7 mouse cellular contexts compared by ENCODE assay signal in genomic region chr7:4741672-4742481, GRCm38 (mm10). TPM values are rescaled to one million over a fixed set of nuclear protein-coding genes. Genes with fewer than 3 reads are reported as not detected.
A peak's percentile ranks its signal among the peaks of the same experiment; 100 is the strongest.
DNase-seq lines count a peak whose midpoint lies in the region; ATAC-seq lines count a peak whose summit lies in the region.

No protein-coding gene starts in this region.

- peaks cover 33% of the 10 kb centered on the region for H3K4me1 ChIP-seq in lung, embryonic 15.5 days
- H3K4me1 ChIP-seq in embryonic facial prominence, embryonic 12.5 days, result peaks cover 24% of the 10 kb centered on the region
- H3K4me1 ChIP-seq in limb, embryonic 13.5 days, result peaks cover 32% of the 10 kb centered on the region
- H3K4me1 ChIP-seq in stomach, embryonic 15.5 days, result peaks cover 29% of the 10 kb centered on the region

- no peaks in the 10 kb centered on the region for H3K27me3 ChIP-seq in lung, embryonic 15.5 days
- H3K27me3 ChIP-seq in embryonic facial prominence, embryonic 12.5 days, result no peaks in the 10 kb centered on the region
- no peaks in the 10 kb centered on the region for H3K27me3 ChIP-seq in limb, embryonic 13.5 days
- H3K27me3 ChIP-seq in stomach, embryonic 15.5 days (replicated peaks), result no peaks in the 10 kb centered on the region

- H3K9me3 ChIP-seq in lung, embryonic 15.5 days, result no peaks in the 10 kb centered on the region
- H3K9me3 ChIP-seq in embryonic facial prominence, embryonic 12.5 days, result no peaks in the 10 kb centered on the region
- H3K9me3 ChIP-seq in limb, embryonic 13.5 days, result no peaks in the 10 kb centered on the region
- no peaks in the 10 kb centered on the region for H3K9me3 ChIP-seq in stomach, embryonic 15.5 days

- no peak for ATAC-seq in lung, embryonic 15.5 days (ENCODE audit: borderline replicate concordance, extremely low read depth, low FRiP score, low TSS enrichment)
- no peak for ATAC-seq in embryonic facial prominence, embryonic 12.5 days (ENCODE audit: insufficient number of reproducible peaks, insufficient read depth, low FRiP score, low TSS enrichment)
- ATAC-seq in limb, embryonic 13.5 days (ENCODE audit: low FRiP score, low read depth), result no peak
- no peak for ATAC-seq in stomach, embryonic 15.5 days (ENCODE audit: insufficient read depth, low FRiP score, low read depth)

- H3K4me3 ChIP-seq in lung, embryonic 15.5 days, result peak overlapping the region; percentile 79
- peak overlapping the region; percentile 73; the same call in 1 of the 2 replicates for H3K4me3 ChIP-seq in embryonic facial prominence, embryonic 12.5 days
- peak overlapping the region; percentile 78 for H3K4me3 ChIP-seq in limb, embryonic 13.5 days
- H3K4me3 ChIP-seq in stomach, embryonic 15.5 days (replicated peaks), result peak overlapping the region; percentile 75

- H3K36me3 ChIP-seq in lung, embryonic 15.5 days, result peaks cover 16% of the 10 kb centered on the region
- peaks cover 47% of the 10 kb centered on the region for H3K36me3 ChIP-seq in embryonic facial prominence, embryonic 12.5 days
- H3K36me3 ChIP-seq in limb, embryonic 13.5 days, result peaks cover 41% of the 10 kb centered on the region
- peaks cover 11% of the 10 kb centered on the region for H3K36me3 ChIP-seq in stomach, embryonic 15.5 days

- H3K27ac ChIP-seq in lung, embryonic 15.5 days, result peak overlapping the region; percentile 9; the same call in 1 of the 2 replicates
- H3K27ac ChIP-seq in embryonic facial prominence, embryonic 12.5 days, result no peak overlapping the region
- H3K27ac ChIP-seq in limb, embryonic 13.5 days, result 0 out of 2 replicates have a peak overlapping the region, but pooled peaks have one; percentile 89
- H3K27ac ChIP-seq in stomach, embryonic 15.5 days, result peak overlapping the region; percentile 87; the same call in 1 of the 2 replicates

- H3K9ac ChIP-seq in lung, embryonic 15.5 days, result no peak overlapping the region
- H3K9ac ChIP-seq in embryonic facial prominence, embryonic 12.5 days, result peak overlapping the region; percentile 77; the same call in 1 of the 2 replicates
- peak overlapping the region; percentile 86 for H3K9ac ChIP-seq in limb, embryonic 13.5 days
- no peak overlapping the region for H3K9ac ChIP-seq in stomach, embryonic 15.5 days

- 72% methylated on average over 21 of the region's 21 CpGs for WGBS in lung, embryonic 15.5 days
- 86% methylated on average over 21 of the region's 21 CpGs for WGBS in embryonic facial prominence, embryonic 12.5 days
- 82% methylated on average over 21 of the region's 21 CpGs for WGBS in limb, embryonic 13.5 days
- WGBS in stomach, embryonic 15.5 days, result 69% methylated on average over 21 of the region's 21 CpGs

- no peak for DNase-seq in lung, adult 18-20 months
- no peak for DNase-seq in gastrocnemius, postnatal 10 days
- DNase-seq in spleen, postnatal 36 days (ENCODE audit: low spot score in 2 of 2), result no peak

- H3K4me2 ChIP-seq in lung, embryonic 15.5 days, result peak overlapping the region; percentile 75
- H3K4me2 ChIP-seq in embryonic facial prominence, embryonic 12.5 days (replicated peaks), result peak overlapping the region; percentile 85
- H3K4me2 ChIP-seq in limb, embryonic 13.5 days (replicated peaks), result peak overlapping the region; percentile 90
- peak overlapping the region; percentile 77 for H3K4me2 ChIP-seq in stomach, embryonic 15.5 days

RNA-seq across cellular contexts. Expression of gene Kmt5c, which starts 2.0 kb away (rescaled TPM):
- polyA plus RNA-seq in lung, embryonic 15.5 days (2015; fragmentation: Nextera tagmentation; extraction: Ambion mirVana), result 53.9 and 60.3 TPM in 2 replicates
- 71.1 and 77.3 TPM in 2 replicates for polyA plus RNA-seq in embryonic facial prominence, embryonic 12.5 days (2016; fragmentation: Nextera tagmentation; extraction: Ambion mirVana)
- polyA plus RNA-seq in limb, embryonic 13.5 days (2015; fragmentation: Nextera tagmentation; extraction: Ambion mirVana), result 61.6 and 65.3 TPM in 2 replicates
- polyA plus RNA-seq in stomach, embryonic 15.5 days (2015; fragmentation: Nextera tagmentation; extraction: Ambion mirVana), result 57.2 and 61.4 TPM in 2 replicates
- 10 to 100 TPM; 20.6 to 34.1 TPM for total RNA-seq in gastrocnemius, postnatal 10 days (2021)

RNA-seq across cellular contexts. Expression of gene Cox6b2, which starts 11.0 kb away (rescaled TPM):
- 62.9 and 64.1 TPM in 2 replicates for polyA plus RNA-seq in lung, embryonic 15.5 days (2015; fragmentation: Nextera tagmentation; extraction: Ambion mirVana)
- 66.1 and 67.8 TPM in 2 replicates for polyA plus RNA-seq in embryonic facial prominence, embryonic 12.5 days (2016; fragmentation: Nextera tagmentation; extraction: Ambion mirVana)
- 67.5 and 68.6 TPM in 2 replicates for polyA plus RNA-seq in limb, embryonic 13.5 days (2015; fragmentation: Nextera tagmentation; extraction: Ambion mirVana)
- 66.3 and 70.7 TPM in 2 replicates for polyA plus RNA-seq in stomach, embryonic 15.5 days (2015; fragmentation: Nextera tagmentation; extraction: Ambion mirVana)
- 1 to 10 TPM; 4.3 to 5.4 TPM for total RNA-seq in gastrocnemius, postnatal 10 days (2021)

RNA-seq across cellular contexts. Expression of gene Tmem150b, which starts 16.8 kb away (rescaled TPM):
- 0.07 and 0.10 TPM in 2 replicates for polyA plus RNA-seq in lung, embryonic 15.5 days (2015; fragmentation: Nextera tagmentation; extraction: Ambion mirVana)
- 0.33 TPM in 1 of 2 replicates, not detected in the other for polyA plus RNA-seq in embryonic facial prominence, embryonic 12.5 days (2016; fragmentation: Nextera tagmentation; extraction: Ambion mirVana)
- 0.13 TPM in 2 replicates for polyA plus RNA-seq in limb, embryonic 13.5 days (2015; fragmentation: Nextera tagmentation; extraction: Ambion mirVana)
- polyA plus RNA-seq in stomach, embryonic 15.5 days (2015; fragmentation: Nextera tagmentation; extraction: Ambion mirVana), result 0.85 and 0.88 TPM in 2 replicates
- total RNA-seq in gastrocnemius, postnatal 10 days (2021), result under 1 TPM in 1 of 2 experiments, not detected in 1; 0.27 TPM

RNA-seq across cellular contexts. Expression of gene Fam71e2, which starts 29.2 kb away (rescaled TPM):
- not detected in 2 replicates for polyA plus RNA-seq in lung, embryonic 15.5 days (2015; fragmentation: Nextera tagmentation; extraction: Ambion mirVana)
- not detected in 2 replicates for polyA plus RNA-seq in embryonic facial prominence, embryonic 12.5 days (2016; fragmentation: Nextera tagmentation; extraction: Ambion mirVana)
- not detected in 2 replicates for polyA plus RNA-seq in limb, embryonic 13.5 days (2015; fragmentation: Nextera tagmentation; extraction: Ambion mirVana)
- not detected in 2 replicates for polyA plus RNA-seq in stomach, embryonic 15.5 days (2015; fragmentation: Nextera tagmentation; extraction: Ambion mirVana)
- total RNA-seq in gastrocnemius, postnatal 10 days (2021), result not detected

RNA-seq across cellular contexts. Expression of gene Il11, which starts 40.8 kb away (rescaled TPM):
- 0.19 and 0.26 TPM in 2 replicates for polyA plus RNA-seq in lung, embryonic 15.5 days (2015; fragmentation: Nextera tagmentation; extraction: Ambion mirVana)
- polyA plus RNA-seq in embryonic facial prominence, embryonic 12.5 days (2016; fragmentation: Nextera tagmentation; extraction: Ambion mirVana), result 0.10 TPM in 1 of 2 replicates, not detected in the other
- 0.26 and 0.39 TPM in 2 replicates for polyA plus RNA-seq in limb, embryonic 13.5 days (2015; fragmentation: Nextera tagmentation; extraction: Ambion mirVana)
- 0.13 and 0.22 TPM in 2 replicates for polyA plus RNA-seq in stomach, embryonic 15.5 days (2015; fragmentation: Nextera tagmentation; extraction: Ambion mirVana)
- under 1 TPM; 0.20 to 0.31 TPM for total RNA-seq in gastrocnemius, postnatal 10 days (2021)

Comparison
In these comparisons a context has a peak if more than half of its experiments do, and no peak if none do; other contexts are left out.
1. H3K9ac ChIP-seq: peak in embryonic facial prominence, embryonic 12.5 days (single experiment) and limb, embryonic 13.5 days (single experiment); none in lung, embryonic 15.5 days (single experiment) and stomach, embryonic 15.5 days (single experiment).
2. Peak in every context shown above with its lines, with median percentiles within 50 percentile points of each other: H3K4me2 ChIP-seq and H3K4me3 ChIP-seq.